9 mouse cellular contexts compared by ENCODE assay signal in the genomic region with DNA sequence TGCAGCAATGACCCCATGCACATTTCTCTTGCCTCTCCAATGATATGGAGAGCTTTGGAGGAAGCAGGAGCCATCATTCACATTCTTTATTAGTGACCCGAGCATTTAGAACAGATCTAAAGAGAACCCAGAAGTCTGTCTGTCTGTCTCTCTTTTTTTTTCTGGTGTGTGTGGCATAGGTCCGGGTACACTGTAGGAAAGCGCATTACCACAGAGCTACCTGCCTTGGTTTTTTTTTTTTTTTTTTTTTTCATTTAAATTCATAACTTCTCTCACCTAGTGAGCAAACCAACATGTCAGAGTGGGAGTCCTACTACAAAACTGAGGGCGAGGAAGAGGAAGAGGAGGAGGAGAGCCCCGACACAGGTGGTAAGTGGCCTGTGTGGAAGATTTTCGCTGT. TPM values are rescaled to one million over a fixed set of nuclear protein-coding genes. Genes with fewer than 3 reads are reported as not detected.
A peak's percentile ranks its signal among the peaks of the same experiment; 100 is the strongest.
DNase-seq lines count a peak whose midpoint lies in the region; ATAC-seq and TF ChIP-seq lines count a peak whose summit lies in the region.
"Had no signal": no experiment of that assay in that cellular context is flagged by ENCODE, and none has a peak within 500 bp of the region (broad histone marks: within the 10 kb centered on the region; RNA-seq: fewer than 3 reads in every experiment).

No protein-coding gene starts in this region.

- peak overlapping the region; percentile 63 for H3K9ac ChIP-seq in kidney, embryonic 16.5 days (replicated peaks; ENCODE audit: low read length)
- H3K9ac ChIP-seq in hindbrain, embryonic 16.5 days (ENCODE audit: low read depth, low read length) = peak overlapping the region; percentile 83
- peak overlapping the region; percentile 60 for H3K9ac ChIP-seq in midbrain, postnatal 0 days (replicated peaks; ENCODE audit: low read length, poor library complexity, severe bottlenecking)

- no peaks in the 10 kb centered on the region for H3K9me3 ChIP-seq in kidney, embryonic 16.5 days (ENCODE audit: low read length)
- no peaks in the 10 kb centered on the region for H3K9me3 ChIP-seq in hindbrain, embryonic 16.5 days (ENCODE audit: control insufficient read depth, low read length)
- no peaks in the 10 kb centered on the region for H3K9me3 ChIP-seq in midbrain, postnatal 0 days (ENCODE audit: low read length)

- peak overlapping the region; percentile 65 for H3K4me3 ChIP-seq in kidney, embryonic 16.5 days (ENCODE audit: low read length)
- peak overlapping the region; percentile 61 for H3K4me3 ChIP-seq in cortical plate, adult 2 months (ENCODE audit: insufficient read depth, low read length)
- peak overlapping the region; percentile 96 for H3K4me3 ChIP-seq in hindbrain, embryonic 16.5 days (ENCODE audit: low read length)
- peak overlapping the region; percentile 74 for H3K4me3 ChIP-seq in midbrain, postnatal 0 days (ENCODE audit: low read depth, low read length)

- ATAC-seq in kidney, embryonic 16.5 days (ENCODE audit: low FRiP score, low TSS enrichment) = no peak
- ATAC-seq in hindbrain, embryonic 16.5 days = no peak
- ATAC-seq in midbrain, postnatal 0 days (ENCODE audit: low FRiP score) = no peak
- ATAC-seq in megakaryocyte-erythroid progenitor cell, adult 5-6 weeks (replicated peaks; ENCODE audit: low FRiP score, low TSS enrichment, poor library complexity, severe bottlenecking) = no peak

- TF ChIP-seq POLR2A in cortical plate, adult 2 months (IDR thresholded peaks at IDR 0.05; ENCODE audit: extremely low read depth, insufficient read depth, low read length) = no peak

- peak overlapping the region; percentile 77 for H3K27ac ChIP-seq in kidney, embryonic 16.5 days (ENCODE audit: low read length)
- no peak overlapping the region for H3K27ac ChIP-seq in cortical plate, adult 2 months (ENCODE audit: insufficient read depth, low read length)
- peak overlapping the region; percentile 85 for H3K27ac ChIP-seq in hindbrain, embryonic 16.5 days (ENCODE audit: low read depth, low read length)
- H3K27ac ChIP-seq in midbrain, postnatal 0 days (ENCODE audit: low read depth, low read length) = peak overlapping the region; percentile 79

- H3K27me3 ChIP-seq in kidney, embryonic 16.5 days (ENCODE audit: insufficient read depth, low read length) = no peaks in the 10 kb centered on the region
- H3K27me3 ChIP-seq in hindbrain, embryonic 16.5 days (replicated peaks; ENCODE audit: control insufficient read depth, insufficient read depth, low read length) = no peaks in the 10 kb centered on the region
- no peaks in the 10 kb centered on the region for H3K27me3 ChIP-seq in midbrain, postnatal 0 days (ENCODE audit: insufficient read depth, low read length)

- no peak for TF ChIP-seq CTCF in cortical plate, adult 2 months (IDR thresholded peaks at IDR 0.05; ENCODE audit: extremely low read depth, insufficient read depth, low read length)
- TF ChIP-seq CTCF in midbrain, postnatal 0 days (IDR thresholded peaks at IDR 0.05) = no peak

- peaks cover 20% of the 10 kb centered on the region for H3K4me1 ChIP-seq in kidney, embryonic 16.5 days (ENCODE audit: insufficient read depth, low read length)
- no peaks in the 10 kb centered on the region for H3K4me1 ChIP-seq in cortical plate, adult 2 months (ENCODE audit: control insufficient read depth, insufficient read depth, low read length)
- H3K4me1 ChIP-seq in hindbrain, embryonic 16.5 days (ENCODE audit: control insufficient read depth, insufficient read depth, low read depth, low read length) = peaks cover 14% of the 10 kb centered on the region
- H3K4me1 ChIP-seq in midbrain, postnatal 0 days (ENCODE audit: insufficient read depth, low read length) = no peaks in the 10 kb centered on the region

- no peak for DNase-seq in kidney, postnatal 36 days
- peak; percentile 4 for DNase-seq in midbrain, postnatal 0 days (ENCODE audit: low spot score)
- no peak for DNase-seq in urinary bladder, postnatal 14 days (ENCODE audit: low spot score)
- DNase-seq in cerebellum, adult 11 months = no peak

- 15% methylated on average over 6 of the region's 6 CpGs for WGBS in kidney, embryonic 16.5 days
- 26% methylated on average over 6 of the region's 6 CpGs for WGBS in hindbrain, embryonic 16.5 days
- WGBS in midbrain, postnatal 0 days = 27% methylated on average over 6 of the region's 6 CpGs

- peaks cover 9% of the 10 kb centered on the region; the same call in 1 of the 2 replicates for H3K36me3 ChIP-seq in kidney, embryonic 16.5 days (ENCODE audit: insufficient read depth, low read length)
- H3K36me3 ChIP-seq in hindbrain, embryonic 16.5 days (ENCODE audit: control insufficient read depth, insufficient read depth, low read length) = peaks cover 8% of the 10 kb centered on the region
- H3K36me3 ChIP-seq in midbrain, postnatal 0 days (ENCODE audit: insufficient read depth, low read length) = peaks cover 4% of the 10 kb centered on the region; the same call in 1 of the 2 replicates

- H3K4me2 ChIP-seq in kidney, embryonic 16.5 days (replicated peaks; ENCODE audit: low read depth, low read length) = peak overlapping the region; percentile 93
- peak overlapping the region; percentile 69 for H3K4me2 ChIP-seq in hindbrain, embryonic 16.5 days (ENCODE audit: low read length)
- H3K4me2 ChIP-seq in midbrain, postnatal 0 days (ENCODE audit: low read depth, low read length, poor library complexity, severe bottlenecking) = peak overlapping the region; percentile 92

RNA-seq across cellular contexts. Expression of a gene that starts 16.8 kb away (rescaled TPM):
- polyA plus RNA-seq in kidney, embryonic 16.5 days (2015; fragmentation: Nextera tagmentation; extraction: Ambion mirVana) = 28.4 and 28.9 TPM in 2 replicates
- 126 and 134 TPM in 2 replicates for polyA plus RNA-seq in cortical plate, adult 2 months (2012; rRNA removed)
- 53.7 and 56.1 TPM in 2 replicates for polyA plus RNA-seq in hindbrain, embryonic 16.5 days (2015; fragmentation: Nextera tagmentation; extraction: Ambion mirVana)
- total RNA-seq in midbrain, postnatal 0 days (2014; rRNA removed) = 26.9 and 31.2 TPM in 2 replicates
- polyA plus RNA-seq in midbrain, postnatal 0 days (2015; fragmentation: Nextera tagmentation; extraction: Ambion mirVana) = 43.9 and 45.7 TPM in 2 replicates
- 48.8 and 51.6 TPM in 2 replicates for total RNA-seq in megakaryocyte-erythroid progenitor cell, adult 5-6 weeks (2014; fragmentation: Nextera tagmentation)
- total RNA-seq in megakaryocyte-erythroid progenitor cell, adult 5-6 weeks (2017) = 8.0 and 22.3 TPM in 2 replicates

RNA-seq across cellular contexts. Expression of a gene that starts 29.2 kb away (rescaled TPM):
- 89.2 and 89.4 TPM in 2 replicates for polyA plus RNA-seq in kidney, embryonic 16.5 days (2015; fragmentation: Nextera tagmentation; extraction: Ambion mirVana)
- 23.5 and 27.4 TPM in 2 replicates for polyA plus RNA-seq in cortical plate, adult 2 months (2012; rRNA removed)
- polyA plus RNA-seq in hindbrain, embryonic 16.5 days (2015; fragmentation: Nextera tagmentation; extraction: Ambion mirVana) = 44.4 and 48.9 TPM in 2 replicates
- total RNA-seq in midbrain, postnatal 0 days (2014; rRNA removed) = 25.6 and 28.3 TPM in 2 replicates
- 23.2 and 28.2 TPM in 2 replicates for polyA plus RNA-seq in midbrain, postnatal 0 days (2015; fragmentation: Nextera tagmentation; extraction: Ambion mirVana)
- total RNA-seq in megakaryocyte-erythroid progenitor cell, adult 5-6 weeks (2014; fragmentation: Nextera tagmentation) = 120 and 143 TPM in 2 replicates
- 379 and 524 TPM in 2 replicates for total RNA-seq in megakaryocyte-erythroid progenitor cell, adult 5-6 weeks (2017)

RNA-seq across cellular contexts. Expression of a gene that starts 30.6 kb away (rescaled TPM):
- polyA plus RNA-seq in kidney, embryonic 16.5 days (2015; fragmentation: Nextera tagmentation; extraction: Ambion mirVana) = 283 and 300 TPM in 2 replicates
- 133 and 137 TPM in 2 replicates for polyA plus RNA-seq in cortical plate, adult 2 months (2012; rRNA removed)
- 254 and 268 TPM in 2 replicates for polyA plus RNA-seq in hindbrain, embryonic 16.5 days (2015; fragmentation: Nextera tagmentation; extraction: Ambion mirVana)
- total RNA-seq in midbrain, postnatal 0 days (2014; rRNA removed) = 174 and 179 TPM in 2 replicates
- 242 and 274 TPM in 2 replicates for polyA plus RNA-seq in midbrain, postnatal 0 days (2015; fragmentation: Nextera tagmentation; extraction: Ambion mirVana)
- 295 and 336 TPM in 2 replicates for total RNA-seq in megakaryocyte-erythroid progenitor cell, adult 5-6 weeks (2014; fragmentation: Nextera tagmentation)
- total RNA-seq in megakaryocyte-erythroid progenitor cell, adult 5-6 weeks (2017) = 286 and 307 TPM in 2 replicates

RNA-seq across cellular contexts. Expression of a gene that starts 36.5 kb away (rescaled TPM):
- polyA plus RNA-seq in kidney, embryonic 16.5 days (2015; fragmentation: Nextera tagmentation; extraction: Ambion mirVana) = not detected in 2 replicates
- not detected in 2 replicates for polyA plus RNA-seq in cortical plate, adult 2 months (2012; rRNA removed)
- not detected in 2 replicates for polyA plus RNA-seq in hindbrain, embryonic 16.5 days (2015; fragmentation: Nextera tagmentation; extraction: Ambion mirVana)
- not detected in 2 replicates for total RNA-seq in midbrain, postnatal 0 days (2014; rRNA removed)
- not detected in 2 replicates for polyA plus RNA-seq in midbrain, postnatal 0 days (2015; fragmentation: Nextera tagmentation; extraction: Ambion mirVana)
- not detected in 2 replicates for total RNA-seq in megakaryocyte-erythroid progenitor cell, adult 5-6 weeks (2014; fragmentation: Nextera tagmentation)
- not detected in 2 replicates for total RNA-seq in megakaryocyte-erythroid progenitor cell, adult 5-6 weeks (2017)
- total RNA-seq: hematopoietic stem cell, adult 5-6 weeks had no signal

RNA-seq across cellular contexts. Expression of a gene that starts 42.1 kb away (rescaled TPM):
- not detected in 2 replicates for polyA plus RNA-seq in kidney, embryonic 16.5 days (2015; fragmentation: Nextera tagmentation; extraction: Ambion mirVana)
- polyA plus RNA-seq in cortical plate, adult 2 months (2012; rRNA removed) = not detected in 2 replicates
- polyA plus RNA-seq in hindbrain, embryonic 16.5 days (2015; fragmentation: Nextera tagmentation; extraction: Ambion mirVana) = not detected in 2 replicates
- 0.05 TPM in 1 of 2 replicates, not detected in the other for total RNA-seq in midbrain, postnatal 0 days (2014; rRNA removed)
- not detected in 2 replicates for polyA plus RNA-seq in midbrain, postnatal 0 days (2015; fragmentation: Nextera tagmentation; extraction: Ambion mirVana)
- total RNA-seq in megakaryocyte-erythroid progenitor cell, adult 5-6 weeks (2014; fragmentation: Nextera tagmentation) = not detected in 2 replicates
- total RNA-seq in megakaryocyte-erythroid progenitor cell, adult 5-6 weeks (2017) = not detected in 2 replicates
- total RNA-seq: hematopoietic stem cell, adult 5-6 weeks had no signal
